Mouse (Mus musculus) cortical plate, adult 2 months (tissue): ENCODE measurements around the gene Foxi2.

Experiments used
- CTCF ChIP-seq: fragments of 200-500 bp; IDR thresholded peaks from 2 replicates; pipeline ENCODE4 v1.5.1; 2011; ENCODE audit warnings: mild to moderate bottlenecking, control low read depth, low read length; ENCODE audit not compliant: insufficient read depth; ENCODE audit errors: extremely low read depth
- POLR2A ChIP-seq: fragments of 200-500 bp; IDR thresholded peaks from 2 replicates; pipeline ENCODE4 v1.6.1; 2011; ENCODE audit warnings: mild to moderate bottlenecking, low read length, control low read depth; ENCODE audit not compliant: insufficient read depth; ENCODE audit errors: extremely low read depth

GRCm38 (mm10) chr7:135452366-135452765, 42.3 kb downstream of the Foxi2 start:
- TF ChIP-seq CTCF (no peak), POLR2A (no peak)
